Mouse (Mus musculus): ENCODE measurements around the gene Hipk2. TPM values are rescaled to one million over a fixed set of nuclear protein-coding genes. Genes with fewer than 3 reads are reported as not detected.

The Hipk2 gene
- polyA plus RNA-seq, 1 experiment from 2014 or later, result 13.9 TPM

DNA sequence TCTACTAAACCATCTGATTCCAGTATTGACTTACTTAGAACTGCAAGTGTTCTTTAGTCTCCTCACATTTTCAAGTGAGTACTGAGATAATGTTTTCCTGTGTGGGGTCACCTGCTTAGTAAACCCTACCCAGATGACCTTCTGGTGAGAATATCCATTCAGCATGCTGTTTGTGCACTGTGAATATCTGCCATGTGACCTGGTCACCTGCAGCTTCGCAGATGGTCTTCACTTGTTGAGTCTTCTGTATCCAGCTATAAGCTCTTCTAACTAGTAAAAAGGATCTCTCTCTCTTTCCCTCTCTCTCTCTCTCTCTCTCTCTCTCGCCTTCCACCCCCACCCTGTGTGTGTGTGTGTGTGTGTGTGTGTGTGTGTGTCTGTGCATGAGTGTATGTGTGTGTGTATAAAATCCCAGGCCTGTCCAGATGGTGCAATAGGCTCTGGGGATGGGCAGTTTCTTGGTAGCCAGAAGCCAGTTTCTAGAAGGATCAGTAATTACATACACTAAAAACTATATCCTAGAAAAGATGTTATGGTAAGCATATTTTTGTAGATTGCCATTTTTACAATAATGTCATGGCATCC, 99.9 kb downstream of the Hipk2 start:
- WGBS, result 88% methylated on average over 2 of the region's 2 CpGs
- Histone ChIP-seq H3K27me3 (no peaks in the 10 kb centered on the region), H3K9me3 (no peaks in the 10 kb centered on the region), H3K27ac (no peak overlapping the region), H3K4me3 (no peak overlapping the region), H3K4me1 (0 out of 2 replicates have a peak, but pooled peaks cover 3% of the 10 kb centered on the region), H3K9ac (no peak overlapping the region), H3K4me2 (no peak overlapping the region), H3K36me3 (no peaks in the 10 kb centered on the region)
- no peak for ATAC-seq (ENCODE audit: insufficient number of reproducible peaks, low FRiP score, low TSS enrichment, low read depth)

- Histone ChIP-seq H3K27me3 (no peaks in the 10 kb centered on the region), H3K9me3 (no peaks in the 10 kb centered on the region), H3K4me1 (peaks cover 10% of the 10 kb centered on the region; the same call in 1 of the 2 replicates), H3K4me3 (no peak overlapping the region), H3K9ac (no peak overlapping the region), H3K27ac (no peak overlapping the region), H3K4me2 (no peak overlapping the region), H3K36me3 (no peaks in the 10 kb centered on the region)
- WGBS, result 59% methylated on average over 7 of the region's 7 CpGs
- no peak for ATAC-seq (ENCODE audit: insufficient number of reproducible peaks, low FRiP score, low TSS enrichment, low read depth)
Measured at GRCm38 (mm10) chr6:38772836-38773518, 103.0 kb downstream of the Hipk2 start.

GRCm38 (mm10) chr6:38771061-38771667, 104.8 kb downstream of the Hipk2 start:
- no peak for ATAC-seq (ENCODE audit: insufficient number of reproducible peaks, low FRiP score, low TSS enrichment, low read depth)
- no peaks in the 10 kb centered on the region for H3K27me3 ChIP-seq
- 54% methylated on average over 4 of the region's 4 CpGs for WGBS
- no peak overlapping the region for H3K4me2 ChIP-seq
- H3K4me1 ChIP-seq, result peaks cover 10% of the 10 kb centered on the region; the same call in 1 of the 2 replicates
- no peak overlapping the region for H3K4me3 ChIP-seq
- peaks cover 7% of the 10 kb centered on the region; the same call in 1 of the 2 replicates for H3K36me3 ChIP-seq
- no peak overlapping the region for H3K9ac ChIP-seq
- H3K9me3 ChIP-seq, result no peaks in the 10 kb centered on the region
- H3K27ac ChIP-seq, result peak overlapping the region; percentile 43; the same call in 1 of the 2 replicates

DNA sequence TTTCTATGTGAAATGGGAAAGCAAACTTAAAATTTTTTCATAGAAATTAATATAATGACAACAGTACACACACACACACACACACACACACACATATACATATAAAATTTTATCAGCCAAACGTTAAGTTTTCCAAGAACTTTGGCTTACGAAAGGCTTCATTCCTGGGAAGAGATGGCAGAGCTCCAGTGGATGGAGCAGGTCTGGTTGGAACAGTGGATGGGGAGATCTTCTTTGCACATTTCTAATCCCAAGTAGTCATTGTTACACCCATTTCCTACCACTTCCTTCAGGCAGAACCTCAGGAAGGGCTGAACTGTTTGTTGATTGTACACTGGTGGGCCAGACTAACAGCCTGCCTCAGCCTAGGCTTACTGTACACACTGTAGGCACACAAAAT, 106.3 kb downstream of the Hipk2 start:
- Histone ChIP-seq H3K4me2 (no peak overlapping the region), H3K36me3 (peaks cover 7% of the 10 kb centered on the region; the same call in 1 of the 2 replicates), H3K27me3 (no peaks in the 10 kb centered on the region), H3K4me3 (no peak overlapping the region), H3K4me1 (peaks cover 13% of the 10 kb centered on the region; the same call in 1 of the 2 replicates), H3K9ac (no peak overlapping the region), H3K27ac (no peak overlapping the region), H3K9me3 (no peaks in the 10 kb centered on the region)
- WGBS, result 73% methylated on average over 2 of the region's 2 CpGs
- ATAC-seq (ENCODE audit: insufficient number of reproducible peaks, low FRiP score, low TSS enrichment, low read depth), result no peak

DNA sequence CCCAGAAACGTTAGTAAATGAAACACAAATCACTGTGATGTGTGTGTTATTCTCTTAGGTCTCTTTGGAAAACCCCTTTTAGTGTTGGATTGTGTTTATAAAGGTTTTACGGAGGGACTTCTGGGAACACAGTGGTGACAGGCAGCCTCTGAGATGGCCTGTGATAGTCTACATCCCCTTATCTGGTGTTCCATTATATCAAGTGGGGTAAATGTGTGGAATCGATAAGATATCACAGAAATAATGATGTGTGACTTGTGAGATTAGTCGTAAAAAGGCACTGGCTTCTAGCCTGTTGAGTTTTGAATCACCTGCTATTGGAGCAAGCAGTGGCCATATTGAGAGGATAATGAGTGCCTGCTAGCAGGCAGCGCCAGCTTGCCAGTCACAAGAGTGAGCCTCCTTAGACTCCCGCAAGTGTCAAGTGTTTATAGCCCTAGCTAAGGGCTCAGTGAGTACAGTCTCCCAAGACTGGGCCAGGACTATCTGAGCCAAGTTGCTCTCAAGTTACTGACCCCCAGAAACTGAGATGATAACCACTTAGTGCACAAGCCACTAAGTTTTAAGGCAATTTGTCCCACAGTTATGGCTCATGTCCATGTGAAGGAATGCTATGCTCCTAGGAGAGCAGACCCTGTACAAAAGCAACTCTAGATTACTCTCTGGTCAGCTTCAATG, 113.2 kb downstream of the Hipk2 start:
- Histone ChIP-seq H3K27ac (no peak overlapping the region), H3K27me3 (no peaks in the 10 kb centered on the region), H3K4me2 (no peak overlapping the region), H3K9me3 (no peaks in the 10 kb centered on the region), H3K36me3 (peaks cover 10% of the 10 kb centered on the region; the same call in 1 of the 2 replicates), H3K9ac (no peak overlapping the region), H3K4me3 (no peak overlapping the region), H3K4me1 (0 out of 2 replicates have a peak, but pooled peaks cover 11% of the 10 kb centered on the region)
- no peak for ATAC-seq (ENCODE audit: insufficient number of reproducible peaks, low FRiP score, low TSS enrichment, low read depth)
- 66% methylated on average over 6 of the region's 6 CpGs for WGBS

GRCm38 (mm10) chr6:38762006-38762405, 114.0 kb downstream of the Hipk2 start:
- WGBS, result 84% methylated on average over 7 of the region's 7 CpGs
- Histone ChIP-seq H3K9ac (no peak overlapping the region), H3K9me3 (no peaks in the 10 kb centered on the region), H3K36me3 (peaks cover 9% of the 10 kb centered on the region; the same call in 1 of the 2 replicates), H3K4me1 (0 out of 2 replicates have a peak, but pooled peaks cover 11% of the 10 kb centered on the region), H3K27me3 (no peaks in the 10 kb centered on the region), H3K4me2 (no peak overlapping the region), H3K4me3 (no peak overlapping the region), H3K27ac (no peak overlapping the region)
- no peak for ATAC-seq (ENCODE audit: insufficient number of reproducible peaks, low FRiP score, low TSS enrichment, low read depth)

DNA sequence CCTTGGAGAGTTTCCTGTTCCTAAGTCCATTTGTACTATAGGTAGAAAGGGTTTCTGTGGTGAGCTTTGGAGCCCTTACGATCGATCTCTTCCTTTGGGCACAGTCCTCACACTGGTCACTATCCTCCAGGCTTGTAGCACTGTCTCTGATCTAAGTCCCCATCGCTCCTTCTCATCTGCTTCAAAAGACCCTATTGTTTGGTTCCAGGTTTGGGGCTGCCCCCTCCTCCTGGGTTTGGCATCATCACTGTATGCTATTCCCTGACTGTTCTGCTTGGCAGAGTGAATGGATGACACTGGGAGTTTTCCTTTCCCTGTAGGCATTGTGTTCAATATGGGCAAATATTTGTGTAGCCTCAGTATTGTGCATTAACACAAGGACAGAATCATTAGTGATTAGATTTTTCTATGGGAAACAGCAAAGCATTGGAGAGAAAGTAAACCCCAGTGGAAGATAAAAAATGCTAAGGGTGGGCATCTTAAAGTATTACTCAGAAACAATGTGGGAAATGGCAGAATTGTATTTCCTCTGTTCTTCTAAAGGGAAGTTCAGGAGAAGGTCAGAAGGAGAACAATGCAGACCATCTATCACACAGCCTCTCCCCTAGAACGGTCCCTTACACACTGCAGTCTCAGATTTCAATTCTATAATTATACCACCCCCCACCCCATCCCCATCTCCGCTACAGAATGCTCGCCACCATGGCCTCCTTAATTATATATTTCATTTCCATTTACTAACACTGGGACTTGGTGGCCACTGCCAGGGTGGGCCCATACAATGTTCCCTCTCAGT, 114.9 kb downstream of the Hipk2 start:
- Histone ChIP-seq H3K27ac (no peak overlapping the region), H3K27me3 (no peaks in the 10 kb centered on the region), H3K4me1 (0 out of 2 replicates have a peak, but pooled peaks cover 11% of the 10 kb centered on the region), H3K4me2 (no peak overlapping the region), H3K36me3 (0 out of 2 replicates have a peak, but pooled peaks cover 3% of the 10 kb centered on the region), H3K9me3 (no peaks in the 10 kb centered on the region), H3K9ac (no peak overlapping the region), H3K4me3 (no peak overlapping the region)
- ATAC-seq (ENCODE audit: insufficient number of reproducible peaks, low FRiP score, low TSS enrichment, low read depth), result no peak
- 69% methylated on average over 6 of the region's 6 CpGs for WGBS

GRCm38 (mm10) chr6:38759922-38760620, 115.9 kb downstream of the Hipk2 start:
- 71% methylated on average over 6 of the region's 6 CpGs for WGBS
- H3K4me3 ChIP-seq, result no peak overlapping the region
- no peak overlapping the region for H3K9ac ChIP-seq
- H3K27ac ChIP-seq, result no peak overlapping the region
- ATAC-seq (ENCODE audit: insufficient number of reproducible peaks, low FRiP score, low TSS enrichment, low read depth), result no peak
- no peak overlapping the region for H3K4me2 ChIP-seq
- no peaks in the 10 kb centered on the region for H3K9me3 ChIP-seq
- no peaks in the 10 kb centered on the region for H3K27me3 ChIP-seq
- 0 out of 2 replicates have a peak, but pooled peaks cover 9% of the 10 kb centered on the region for H3K4me1 ChIP-seq
- H3K36me3 ChIP-seq, result 0 out of 2 replicates have a peak, but pooled peaks cover 3% of the 10 kb centered on the region

- H3K4me2 ChIP-seq, result no peak overlapping the region
- H3K4me1 ChIP-seq, result 0 out of 2 replicates have a peak, but pooled peaks cover 12% of the 10 kb centered on the region
- 78% methylated on average over 3 of the region's 3 CpGs for WGBS
- no peak overlapping the region for H3K4me3 ChIP-seq
- H3K9ac ChIP-seq, result no peak overlapping the region
- H3K36me3 ChIP-seq, result 0 out of 2 replicates have a peak, but pooled peaks cover 3% of the 10 kb centered on the region
- H3K27ac ChIP-seq, result no peak overlapping the region
- no peaks in the 10 kb centered on the region for H3K27me3 ChIP-seq
- ATAC-seq (ENCODE audit: insufficient number of reproducible peaks, low FRiP score, low TSS enrichment, low read depth), result no peak
- no peaks in the 10 kb centered on the region for H3K9me3 ChIP-seq
Measured at GRCm38 (mm10) chr6:38759186-38759585, 116.8 kb downstream of the Hipk2 start.

GRCm38 (mm10) chr6:38757597-38757996, 118.4 kb downstream of the Hipk2 start:
- no peaks in the 10 kb centered on the region for H3K36me3 ChIP-seq
- H3K4me1 ChIP-seq, result peaks cover 16% of the 10 kb centered on the region; the same call in 1 of the 2 replicates
- no peak overlapping the region for H3K9ac ChIP-seq
- no peaks in the 10 kb centered on the region for H3K27me3 ChIP-seq
- H3K9me3 ChIP-seq, result no peaks in the 10 kb centered on the region
- WGBS, result 89% methylated on average over 2 of the region's 2 CpGs
- H3K4me3 ChIP-seq, result no peak overlapping the region
- H3K4me2 ChIP-seq, result no peak overlapping the region
- ATAC-seq (ENCODE audit: insufficient number of reproducible peaks, low FRiP score, low TSS enrichment, low read depth), result no peak
- H3K27ac ChIP-seq, result no peak overlapping the region

Measured in limb, embryonic 15.5 days (tissue).